Mouse (Mus musculus): ENCODE measurements at regions not wholly inside any gene's neighbourhood (a gene's known extent, or its start where the extent isn't known, plus 50 kb on each side); places are given as distances from the start of the nearest gene placed in this dataset.

DNA sequence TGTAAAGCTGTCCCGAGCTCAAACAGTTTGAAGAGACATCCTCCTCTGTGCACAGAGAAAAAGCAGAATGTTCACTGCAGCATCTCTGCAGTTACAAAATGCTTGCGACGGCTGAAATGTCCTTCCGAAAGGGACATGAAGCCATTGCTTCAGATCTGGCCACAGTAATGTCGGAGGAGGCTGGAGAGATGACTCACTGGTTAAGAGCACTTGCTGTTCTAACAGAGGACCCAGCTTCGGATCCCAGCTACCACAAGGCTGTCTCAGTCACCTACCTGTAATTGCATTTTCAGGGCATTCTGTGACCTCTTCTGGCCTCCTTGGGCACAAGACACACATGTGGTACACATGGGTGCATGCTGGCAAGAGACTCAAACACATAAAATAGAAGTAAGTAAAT is 63.5 kb upstream of the Nr5a2 start:
- no peak for DNase-seq (ENCODE audit: low spot score in 2 of 2)
- intact Hi-C loops (cut with DNase I): no loop called here

GRCm38 (mm10) chr1:137020528-137020927 is 60.3 kb upstream of the Nr5a2 start:
- intact Hi-C loops (cut with DNase I): no loop called here

GRCm38 (mm10) chr1:137017642-137018041 is 57.4 kb upstream of the Nr5a2 start:
- DNase-seq (ENCODE audit: low spot score in 2 of 2): no peak
- intact Hi-C loops (cut with DNase I): no loop called here

More at GRCm38 (mm10) chr1:137020528-137020927, 60.3 kb upstream of the Nr5a2 start:
- DNase-seq (ENCODE audit: low spot score in 2 of 2): no peak

- intact Hi-C loops (cut with DNase I): no loop called here
- no peak for DNase-seq (ENCODE audit: low spot score in 2 of 2)
Observed at GRCm38 (mm10) chr1:137010240-137010926, 50.1 kb upstream of the Nr5a2 start.

Small RNA genes lying in the stretch of these regions (microRNA-seq; reads per million reads assigned to microRNA genes)
- gene Mir181a-1 (707 to 867 reads per million in 2 experiments), gene Mir181b-1 (33.0 to 41.4 reads per million in 2 experiments)
